Mouse (Mus musculus) cerebellum, postnatal 25 days (tissue): ENCODE results near the gene Ulk3.
A peak's percentile ranks its signal among the peaks of the same experiment; 100 is the strongest.

Experiments
- DNase-seq, 2 experiments: peaks; one replicate each; pipeline ENCODE4 v3.0.0; 2021; ENCODE audit warnings: mixed read lengths in 2 of 2

Gene Ulk3

GRCm38 (mm10) chr9:57644944-57645893, 56.0 kb downstream of the Ulk3 start:
- peak; percentile 94 to 96 for DNase-seq
